Mouse (Mus musculus): ENCODE measurements around the gene Bckdha.

- TF ChIP-seq CTCF (IDR thresholded peaks at IDR 0.05; ENCODE audit: borderline replicate concordance, insufficient read depth, low read length) (no peak), POLR2A (IDR thresholded peaks at IDR 0.05; ENCODE audit: low read depth, low read length) (no peak)
Observed at GRCm38 (mm10) chr7:25690051-25690450, 31.3 kb upstream of the Bckdha start.
